ENCODE assay signal across 17 mouse cellular contexts in genomic region chr7:45004546-45004945, GRCm38 (mm10). TPM values are rescaled to one million over a fixed set of nuclear protein-coding genes. Genes with fewer than 3 reads are reported as not detected.
A peak's percentile ranks its signal among the peaks of the same experiment; 100 is the strongest.
DNase-seq lines count a peak whose midpoint lies in the region; ATAC-seq lines count a peak whose summit lies in the region.
"Had no signal": no experiment of that assay in that cellular context is flagged by ENCODE, and none has a peak within 500 bp of the region (broad histone marks: within the 10 kb centered on the region; RNA-seq: fewer than 3 reads in every experiment).

No protein-coding gene starts in this region.

- no peak overlapping the region for H3K4me3 ChIP-seq in heart, embryonic 15.5 days
- no peak overlapping the region for H3K4me3 ChIP-seq in heart, embryonic 10.5 days
- H3K4me3 ChIP-seq in kidney, embryonic 14.5 days (ENCODE audit: low read length) = no peak overlapping the region
- H3K4me3 ChIP-seq in limb, embryonic 11.5 days (ENCODE audit: low read depth, low read length) = no peak overlapping the region
- H3K4me3 ChIP-seq: embryonic facial prominence, embryonic 13.5 days; hindbrain, embryonic 13.5 days; myocyte had no signal

- H3K27me3 ChIP-seq in heart, embryonic 15.5 days = no peaks in the 10 kb centered on the region
- H3K27me3 ChIP-seq in heart, embryonic 10.5 days (ENCODE audit: insufficient read depth, poor library complexity, severe bottlenecking) = no peaks in the 10 kb centered on the region
- no peaks in the 10 kb centered on the region for H3K27me3 ChIP-seq in kidney, embryonic 14.5 days (ENCODE audit: control insufficient read depth, insufficient read depth, low read length)
- no peaks in the 10 kb centered on the region for H3K27me3 ChIP-seq in limb, embryonic 11.5 days (ENCODE audit: control insufficient read depth, insufficient read depth, low read length)
- H3K27me3 ChIP-seq: embryonic facial prominence, embryonic 13.5 days; hindbrain, embryonic 13.5 days had no signal

- peak overlapping the region; percentile 37; the same call in 1 of the 2 replicates for H3K27ac ChIP-seq in heart, embryonic 15.5 days
- no peak overlapping the region for H3K27ac ChIP-seq in heart, embryonic 10.5 days
- H3K27ac ChIP-seq in kidney, embryonic 14.5 days (ENCODE audit: low read depth, low read length) = no peak overlapping the region
- no peak overlapping the region for H3K27ac ChIP-seq in limb, embryonic 11.5 days (replicated peaks; ENCODE audit: low read depth, low read length)
- H3K27ac ChIP-seq: macrophage had no signal

- peaks cover 91% of the 10 kb centered on the region for H3K36me3 ChIP-seq in heart, embryonic 15.5 days
- peaks cover 99% of the 10 kb centered on the region for H3K36me3 ChIP-seq in heart, embryonic 10.5 days
- peaks cover 97% of the 10 kb centered on the region for H3K36me3 ChIP-seq in kidney, embryonic 14.5 days (ENCODE audit: control insufficient read depth, insufficient read depth, low read length)
- H3K36me3 ChIP-seq in limb, embryonic 11.5 days (ENCODE audit: control insufficient read depth, insufficient read depth, low read length) = peaks cover 71% of the 10 kb centered on the region

- H3K9me3 ChIP-seq in heart, embryonic 15.5 days (replicated peaks) = no peaks in the 10 kb centered on the region
- no peaks in the 10 kb centered on the region for H3K9me3 ChIP-seq in heart, embryonic 10.5 days
- no peaks in the 10 kb centered on the region for H3K9me3 ChIP-seq in kidney, embryonic 14.5 days (ENCODE audit: control insufficient read depth, low read length)
- no peaks in the 10 kb centered on the region for H3K9me3 ChIP-seq in limb, embryonic 11.5 days (ENCODE audit: control insufficient read depth, low read length)
- H3K9me3 ChIP-seq: embryonic facial prominence, embryonic 13.5 days; hindbrain, embryonic 13.5 days had no signal

- ATAC-seq in heart, embryonic 15.5 days (replicated peaks; ENCODE audit: insufficient number of reproducible peaks, insufficient read depth, low FRiP score, low read depth) = no peak
- no peak for ATAC-seq in kidney, embryonic 14.5 days (ENCODE audit: low FRiP score, low TSS enrichment)
- ATAC-seq in common myeloid progenitor, adult 5-6 weeks (replicated peaks; ENCODE audit: low read depth, poor library complexity, severe bottlenecking) = peak; percentile 33; the same call in 1 of the 2 replicates
- ATAC-seq in limb, embryonic 11.5 days (ENCODE audit: insufficient number of reproducible peaks, low FRiP score, low TSS enrichment, low read depth) = no peak
- ATAC-seq: forebrain, postnatal 0 days; liver, postnatal 0 days had no signal

- no peak overlapping the region for H3K9ac ChIP-seq in heart, embryonic 15.5 days
- H3K9ac ChIP-seq in kidney, embryonic 14.5 days (ENCODE audit: low read depth, low read length) = no peak overlapping the region
- H3K9ac ChIP-seq in limb, embryonic 11.5 days (ENCODE audit: low read length) = no peak overlapping the region
- H3K9ac ChIP-seq: forebrain, postnatal 0 days; hindbrain, embryonic 13.5 days; liver, postnatal 0 days had no signal

- WGBS in heart, embryonic 15.5 days = 62% methylated on average over 3 of the region's 3 CpGs
- 74% methylated on average over 3 of the region's 3 CpGs for WGBS in heart, embryonic 10.5 days
- 47% methylated on average over 3 of the region's 3 CpGs for WGBS in kidney, embryonic 14.5 days
- 41% methylated on average over 3 of the region's 3 CpGs for WGBS in limb, embryonic 11.5 days

- DNase-seq in heart, embryonic 10.5 days (ENCODE audit: low spot score) = no peak
- peak; percentile 60 for DNase-seq in kidney, postnatal 10 days
- peak; percentile 40 for DNase-seq in limb, embryonic 11.5 days (ENCODE audit: low spot score)
- no peak for DNase-seq in gastrocnemius, postnatal 25 days
- DNase-seq: adrenal gland, postnatal 25 days; forebrain, postnatal 0 days; liver, postnatal 0 days; midbrain, embryonic 14.5 days; retina, postnatal 1 day; thymus, postnatal 25 days had no signal

- peaks cover 27% of the 10 kb centered on the region for H3K4me1 ChIP-seq in heart, embryonic 15.5 days (replicated peaks)
- H3K4me1 ChIP-seq in heart, embryonic 10.5 days = peaks cover 28% of the 10 kb centered on the region
- H3K4me1 ChIP-seq in kidney, embryonic 14.5 days (ENCODE audit: control insufficient read depth, insufficient read depth, low read length) = peaks cover 10% of the 10 kb centered on the region
- no peaks in the 10 kb centered on the region for H3K4me1 ChIP-seq in limb, embryonic 11.5 days (ENCODE audit: control insufficient read depth, insufficient read depth, low read length)

- no peak overlapping the region for H3K4me2 ChIP-seq in heart, embryonic 15.5 days
- H3K4me2 ChIP-seq in kidney, embryonic 14.5 days (replicated peaks; ENCODE audit: low read depth, low read length) = no peak overlapping the region
- H3K4me2 ChIP-seq in limb, embryonic 11.5 days (ENCODE audit: low read depth, severe bottlenecking) = no peak overlapping the region
- H3K4me2 ChIP-seq: embryonic facial prominence, embryonic 13.5 days; hindbrain, embryonic 13.5 days had no signal

RNA-seq across cellular contexts. Expression of gene Bcl2l12, which starts 6.0 kb away (rescaled TPM):
- 34.5 and 35.4 TPM in 2 replicates for polyA plus RNA-seq in heart, embryonic 15.5 days (2015; fragmentation: Nextera tagmentation; extraction: Ambion mirVana)
- polyA plus RNA-seq in heart, embryonic 10.5 days (2016; fragmentation: Nextera tagmentation; extraction: Ambion mirVana) = 44.9 and 57.9 TPM in 2 replicates
- 54.9 and 71.1 TPM in 2 replicates for polyA plus RNA-seq in kidney, embryonic 14.5 days (2014; fragmentation: Nextera tagmentation; extraction: Ambion mirVana)
- total RNA-seq in common myeloid progenitor, adult 5-6 weeks (2017) = 29.5 and 33.8 TPM in 2 replicates
- polyA plus RNA-seq in limb, embryonic 11.5 days (2014; fragmentation: Nextera tagmentation; extraction: Ambion mirVana) = 91.7 and 91.9 TPM in 2 replicates
- total RNA-seq in gastrocnemius, postnatal 25 days (2021) = 1 to 10 TPM; 7.4 to 9.6 TPM

RNA-seq across cellular contexts. Expression of gene Irf3, which starts 7.1 kb away (rescaled TPM):
- polyA plus RNA-seq in heart, embryonic 15.5 days (2015; fragmentation: Nextera tagmentation; extraction: Ambion mirVana) = 61.6 and 76.7 TPM in 2 replicates
- polyA plus RNA-seq in heart, embryonic 10.5 days (2016; fragmentation: Nextera tagmentation; extraction: Ambion mirVana) = 61.8 and 71.1 TPM in 2 replicates
- 66.2 and 81.6 TPM in 2 replicates for polyA plus RNA-seq in kidney, embryonic 14.5 days (2014; fragmentation: Nextera tagmentation; extraction: Ambion mirVana)
- 92.9 and 129 TPM in 2 replicates for total RNA-seq in common myeloid progenitor, adult 5-6 weeks (2017)
- 73.9 and 83.5 TPM in 2 replicates for polyA plus RNA-seq in limb, embryonic 11.5 days (2014; fragmentation: Nextera tagmentation; extraction: Ambion mirVana)
- 10 to 100 TPM; 16.1 to 20.9 TPM for total RNA-seq in gastrocnemius, postnatal 25 days (2021)

RNA-seq across cellular contexts. Expression of gene Scaf1, which starts 11.6 kb away (rescaled TPM):
- polyA plus RNA-seq in heart, embryonic 15.5 days (2015; fragmentation: Nextera tagmentation; extraction: Ambion mirVana) = 25.1 and 32.5 TPM in 2 replicates
- polyA plus RNA-seq in heart, embryonic 10.5 days (2016; fragmentation: Nextera tagmentation; extraction: Ambion mirVana) = 40.5 and 41.0 TPM in 2 replicates
- polyA plus RNA-seq in kidney, embryonic 14.5 days (2014; fragmentation: Nextera tagmentation; extraction: Ambion mirVana) = 46.5 and 54.0 TPM in 2 replicates
- 9.6 and 17.0 TPM in 2 replicates for total RNA-seq in common myeloid progenitor, adult 5-6 weeks (2017)
- 52.0 and 60.3 TPM in 2 replicates for polyA plus RNA-seq in limb, embryonic 11.5 days (2014; fragmentation: Nextera tagmentation; extraction: Ambion mirVana)
- 10 to 100 TPM; 35.8 to 38.1 TPM for total RNA-seq in gastrocnemius, postnatal 25 days (2021)

RNA-seq across cellular contexts. Expression of gene Rras, which starts 13.2 kb away (rescaled TPM):
- 76.4 and 80.8 TPM in 2 replicates for polyA plus RNA-seq in heart, embryonic 15.5 days (2015; fragmentation: Nextera tagmentation; extraction: Ambion mirVana)
- 50.5 and 57.5 TPM in 2 replicates for polyA plus RNA-seq in heart, embryonic 10.5 days (2016; fragmentation: Nextera tagmentation; extraction: Ambion mirVana)
- polyA plus RNA-seq in kidney, embryonic 14.5 days (2014; fragmentation: Nextera tagmentation; extraction: Ambion mirVana) = 31.8 and 35.2 TPM in 2 replicates
- total RNA-seq in common myeloid progenitor, adult 5-6 weeks (2017) = 1.1 TPM in 1 of 2 replicates, not detected in the other
- 20.8 and 21.0 TPM in 2 replicates for polyA plus RNA-seq in limb, embryonic 11.5 days (2014; fragmentation: Nextera tagmentation; extraction: Ambion mirVana)
- 10 to 100 TPM; 22.5 to 30.6 TPM for total RNA-seq in gastrocnemius, postnatal 25 days (2021)

RNA-seq across cellular contexts. Expression of gene Prmt1, which starts 18.2 kb away (rescaled TPM):
- polyA plus RNA-seq in heart, embryonic 15.5 days (2015; fragmentation: Nextera tagmentation; extraction: Ambion mirVana) = 315 and 356 TPM in 2 replicates
- 563 and 740 TPM in 2 replicates for polyA plus RNA-seq in heart, embryonic 10.5 days (2016; fragmentation: Nextera tagmentation; extraction: Ambion mirVana)
- polyA plus RNA-seq in kidney, embryonic 14.5 days (2014; fragmentation: Nextera tagmentation; extraction: Ambion mirVana) = 258 and 308 TPM in 2 replicates
- 143 and 170 TPM in 2 replicates for total RNA-seq in common myeloid progenitor, adult 5-6 weeks (2017)
- 332 and 334 TPM in 2 replicates for polyA plus RNA-seq in limb, embryonic 11.5 days (2014; fragmentation: Nextera tagmentation; extraction: Ambion mirVana)
- 100 to 1,000 TPM; 119 to 142 TPM for total RNA-seq in gastrocnemius, postnatal 25 days (2021)

Comparison
In these comparisons a context has a peak if more than half of its experiments do, and no peak if none do; other contexts are left out.
1. DNase-seq: peak in kidney, postnatal 10 days (single experiment) and limb, embryonic 11.5 days (single experiment); none in heart, embryonic 10.5 days (single experiment) and gastrocnemius, postnatal 25 days (single experiment).